Mouse (Mus musculus): ENCODE results near the gene Zfp523. TPM values are rescaled to one million over a fixed set of nuclear protein-coding genes. Genes with fewer than 3 reads are reported as not detected.
"Not testable (repeated sequence)": the region's sequence is repeated elsewhere in the genome, so short reads cannot be mapped to it uniquely, and the experiment has no call there.

The Zfp523 gene
- polyA plus RNA-seq, 1 experiment from 2014 or later: 25.7 TPM

DNA sequence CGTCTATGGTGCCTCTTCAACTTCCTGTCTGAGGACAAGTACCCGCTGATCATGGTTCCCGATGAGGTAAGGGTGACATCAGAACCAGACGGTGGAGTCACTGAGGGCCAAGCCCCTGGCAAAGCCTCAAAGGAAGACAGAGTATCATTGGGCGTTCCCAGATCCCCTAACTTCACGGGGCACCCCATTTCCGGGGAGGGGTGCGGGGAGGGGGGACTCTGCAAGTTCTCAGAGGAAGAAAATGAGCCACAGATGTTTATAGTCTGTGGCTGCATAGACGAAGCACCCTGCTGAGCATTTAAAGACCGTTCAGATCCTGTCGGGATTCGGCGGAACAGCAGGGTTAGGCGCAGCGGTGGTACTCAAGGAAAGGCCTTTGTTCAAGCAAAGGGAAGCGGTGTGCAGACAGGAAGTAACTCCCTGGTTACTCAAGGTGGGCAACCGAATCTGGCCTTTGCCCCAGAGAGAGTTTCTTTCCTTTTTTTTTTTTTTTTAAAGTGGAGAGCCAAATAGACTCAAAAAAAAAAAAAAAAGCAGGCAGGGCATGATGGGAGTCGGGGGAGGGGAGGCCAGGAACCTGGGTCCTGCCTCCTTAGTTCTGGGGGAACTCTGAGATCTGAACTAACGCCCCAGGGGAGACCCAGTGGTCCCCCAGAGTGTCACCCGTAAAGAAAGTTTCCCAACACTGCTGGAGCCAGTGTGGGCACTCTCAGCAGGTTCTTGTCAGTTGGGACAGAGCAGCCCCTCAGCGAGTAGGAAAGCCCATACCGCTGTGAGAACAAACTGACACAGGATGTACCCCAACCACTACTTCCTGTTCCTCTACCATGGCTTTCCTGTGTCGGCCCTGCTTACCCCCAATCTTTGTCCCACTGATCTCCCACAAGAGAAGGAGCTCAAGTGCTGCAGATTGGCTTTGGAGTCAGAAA lies 41.1 kb downstream of the Zfp523 start:
- no peaks in the 10 kb centered on the region for H3K36me3 ChIP-seq
- no peak for ATAC-seq
- 33% methylated on average over 23 of the region's 23 CpGs for WGBS
- H3K9ac ChIP-seq: no peak overlapping the region
- no peaks in the 10 kb centered on the region for H3K27me3 ChIP-seq (replicated peaks)
- no peak overlapping the region for H3K4me3 ChIP-seq (replicated peaks)
- H3K27ac ChIP-seq: 0 out of 2 replicates have a peak overlapping the region, but pooled peaks have one; percentile 27
- H3K4me2 ChIP-seq (replicated peaks): peak overlapping the region; percentile 42
- no peaks in the 10 kb centered on the region for H3K9me3 ChIP-seq
- peaks cover 10% of the 10 kb centered on the region; the same call in 1 of the 2 replicates for H3K4me1 ChIP-seq (replicated peaks)

- not testable (repeated sequence) for H3K4me3 ChIP-seq (replicated peaks); H3K9me3 ChIP-seq; ATAC-seq; H3K27me3 ChIP-seq (replicated peaks); H3K27ac ChIP-seq; H3K36me3 ChIP-seq; H3K9ac ChIP-seq; H3K4me2 ChIP-seq (replicated peaks)
- peaks cover 22% of the 10 kb centered on the region for H3K4me1 ChIP-seq (replicated peaks)
- WGBS: 93% methylated on average over 10 of the region's 10 CpGs
Observed at GRCm38 (mm10) chr17:28222463-28222862, 45.5 kb downstream of the Zfp523 start.

DNA sequence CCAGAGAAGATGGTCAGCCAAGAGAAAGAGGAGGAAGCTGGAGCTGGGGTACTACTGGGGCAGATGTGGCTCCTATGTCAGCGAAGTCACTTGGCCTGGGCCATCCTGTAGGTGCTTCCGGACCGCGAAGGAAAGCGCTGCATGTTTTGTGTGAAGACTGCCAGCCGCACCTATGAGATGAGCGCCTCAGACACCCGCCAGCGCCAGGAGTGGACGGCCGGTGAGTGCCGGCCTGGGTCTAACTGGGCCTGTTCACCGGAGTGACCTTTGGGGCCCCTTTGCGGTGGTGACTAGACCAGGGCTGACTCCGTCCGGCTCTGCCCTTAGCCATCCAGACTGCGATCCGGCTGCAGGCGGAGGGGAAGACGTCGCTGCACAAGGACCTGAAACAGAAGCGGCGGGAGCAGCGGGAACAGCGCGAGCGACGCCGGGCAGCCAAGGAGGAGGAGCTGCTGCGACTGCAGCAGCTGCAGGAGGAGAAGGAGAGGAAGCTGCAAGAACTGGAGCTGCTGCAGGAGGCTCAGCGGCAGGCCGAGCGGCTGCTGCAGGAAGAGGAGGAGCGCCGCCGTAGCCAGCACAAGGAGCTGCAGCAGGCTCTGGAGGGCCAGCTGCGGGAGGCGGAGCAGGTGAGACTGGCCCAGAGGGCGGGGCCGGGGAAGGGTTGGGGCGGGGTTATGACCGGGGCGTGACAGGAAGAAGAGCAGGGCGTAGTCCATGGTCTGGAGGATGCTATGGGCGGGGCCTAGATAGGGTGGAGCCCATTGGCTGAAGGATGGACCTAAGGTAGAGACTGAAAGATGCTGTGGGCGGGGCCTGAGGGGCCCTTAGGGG lies 46.8 kb downstream of the Zfp523 start:
- peak; percentile 94 for ATAC-seq
- WGBS: under 1% methylated on average over 46 of the region's 46 CpGs

GRCm38 (mm10) chr17:28224615-28225014 lies 47.7 kb downstream of the Zfp523 start:
- no peak overlapping the region for H3K4me3 ChIP-seq (replicated peaks)
- no peak overlapping the region for H3K9ac ChIP-seq
- no peaks in the 10 kb centered on the region for H3K9me3 ChIP-seq
- WGBS: 90% methylated on average over 10 of the region's 10 CpGs
- peaks cover 16% of the 10 kb centered on the region; the same call in 1 of the 2 replicates for H3K4me1 ChIP-seq (replicated peaks)
- no peak overlapping the region for H3K4me2 ChIP-seq (replicated peaks)
- no peaks in the 10 kb centered on the region for H3K27me3 ChIP-seq (replicated peaks)
- 0 out of 2 replicates have a peak overlapping the region, but pooled peaks have one; percentile 66 for H3K27ac ChIP-seq
- no peak for ATAC-seq
- no peaks in the 10 kb centered on the region for H3K36me3 ChIP-seq

More for the DNA sequence above, 46.8 kb downstream of the Zfp523 start:
- peak overlapping the region; percentile 95 for H3K4me2 ChIP-seq (replicated peaks)
- no peaks in the 10 kb centered on the region for H3K9me3 ChIP-seq
- peak overlapping the region; percentile 48 for H3K4me3 ChIP-seq (replicated peaks)
- no peaks in the 10 kb centered on the region for H3K27me3 ChIP-seq (replicated peaks)
- H3K36me3 ChIP-seq: no peaks in the 10 kb centered on the region
- H3K27ac ChIP-seq: peak overlapping the region; percentile 66
- peaks cover 16% of the 10 kb centered on the region; the same call in 1 of the 2 replicates for H3K4me1 ChIP-seq (replicated peaks)
- peak overlapping the region; percentile 65 for H3K9ac ChIP-seq

GRCm38 (mm10) chr17:28226014-28226413 lies 49.1 kb downstream of the Zfp523 start:
- Histone ChIP-seq H3K4me1 (replicated peaks) (peaks cover 16% of the 10 kb centered on the region; the same call in 1 of the 2 replicates), H3K4me2 (replicated peaks) (peak overlapping the region; percentile 74), H3K27me3 (replicated peaks) (no peaks in the 10 kb centered on the region), H3K4me3 (replicated peaks) (peak overlapping the region; percentile 22), H3K27ac (0 out of 2 replicates have a peak overlapping the region, but pooled peaks have one; percentile 10), H3K9me3 (no peaks in the 10 kb centered on the region), H3K9ac (peak overlapping the region; percentile 46; the same call in 1 of the 2 replicates), H3K36me3 (no peaks in the 10 kb centered on the region)
- 2% methylated on average over 21 of the region's 21 CpGs for WGBS
- peak; percentile 61 for ATAC-seq

DNA sequence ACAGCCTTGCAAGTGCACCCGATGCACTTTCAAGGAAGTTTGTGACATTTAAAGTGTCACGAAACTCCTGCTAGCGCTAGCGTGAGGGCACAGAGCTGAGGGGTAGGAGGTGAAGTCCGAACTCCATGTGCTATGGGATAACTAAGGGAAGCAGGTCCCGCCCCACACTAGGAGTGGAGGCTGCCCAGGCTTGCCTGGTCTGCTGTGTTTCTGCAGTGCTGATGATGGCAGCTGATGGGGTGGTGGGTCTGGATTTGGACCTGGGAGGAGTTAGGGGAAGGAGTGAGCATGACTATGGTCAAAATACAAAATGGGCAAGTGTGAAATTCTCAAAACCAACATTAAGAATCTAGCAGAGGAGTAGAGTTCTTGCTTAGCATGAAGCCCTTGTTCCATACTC lies 53.6 kb downstream of the Zfp523 start:
- Histone ChIP-seq H3K9me3 (no peaks in the 10 kb centered on the region), H3K9ac (no peak overlapping the region), H3K27ac (no peak overlapping the region), H3K36me3 (no peaks in the 10 kb centered on the region), H3K4me1 (replicated peaks) (peaks cover 14% of the 10 kb centered on the region; the same call in 1 of the 2 replicates), H3K4me2 (replicated peaks) (no peak overlapping the region), H3K27me3 (replicated peaks) (no peaks in the 10 kb centered on the region), H3K4me3 (replicated peaks) (no peak overlapping the region)
- ATAC-seq: no peak
- whole genome bisulfite sequencing: 72% methylated on average over 6 of the region's 6 CpGs

GRCm38 (mm10) chr17:28231026-28231736 lies 54.3 kb downstream of the Zfp523 start:
- Histone ChIP-seq H3K36me3 (no peaks in the 10 kb centered on the region), H3K9me3 (no peaks in the 10 kb centered on the region), H3K27ac (no peak overlapping the region), H3K4me3 (replicated peaks) (no peak overlapping the region), H3K4me2 (replicated peaks) (no peak overlapping the region), H3K9ac (no peak overlapping the region; the same call in 1 of the 2 replicates), H3K27me3 (replicated peaks) (no peaks in the 10 kb centered on the region), H3K4me1 (replicated peaks) (peaks cover 9% of the 10 kb centered on the region; the same call in 1 of the 2 replicates)
- WGBS: 81% methylated on average over 18 of the region's 18 CpGs
- no peak for ATAC-seq

GRCm38 (mm10) chr17:28232475-28233060 lies 55.6 kb downstream of the Zfp523 start, which contains the start of gene Ppard:
Gene Ppard (plus strand): TSS chr17:28232700.
- H3K9ac ChIP-seq: peak within 1 kb of the TSS; percentile 92
- ATAC-seq: peak; percentile 97

GRCm38 (mm10) chr17:28233091-28233731 lies 56.3 kb downstream of the Zfp523 start:
- H3K9ac ChIP-seq: peak overlapping the region; percentile 92
- peak overlapping the region; percentile 81 for H3K4me2 ChIP-seq (replicated peaks)
- H3K27ac ChIP-seq: peak overlapping the region; percentile 80
- WGBS: 5% methylated on average over 17 of the region's 17 CpGs
- no peaks in the 10 kb centered on the region for H3K9me3 ChIP-seq
- H3K36me3 ChIP-seq: 0 out of 2 replicates have a peak, but pooled peaks cover 3% of the 10 kb centered on the region
- H3K27me3 ChIP-seq (replicated peaks): no peaks in the 10 kb centered on the region
- peaks cover 9% of the 10 kb centered on the region; the same call in 1 of the 2 replicates for H3K4me1 ChIP-seq (replicated peaks)
- no peak for ATAC-seq
- H3K4me3 ChIP-seq (replicated peaks): peak overlapping the region; percentile 92

More at GRCm38 (mm10) chr17:28232475-28233060, 55.6 kb downstream of the Zfp523 start, which contains the start of gene Ppard:
- H3K36me3 ChIP-seq: 0 out of 2 replicates have a peak, but pooled peaks cover 2% of the 10 kb centered on the region
- peak within 1 kb of the TSS; percentile 80 for H3K27ac ChIP-seq
- peak within 1 kb of the TSS; percentile 92 for H3K4me3 ChIP-seq (replicated peaks)
- no peaks in the 10 kb centered on the region for H3K9me3 ChIP-seq
- H3K4me1 ChIP-seq (replicated peaks): peaks cover 9% of the 10 kb centered on the region; the same call in 1 of the 2 replicates
- H3K27me3 ChIP-seq (replicated peaks): no peaks in the 10 kb centered on the region
- H3K4me2 ChIP-seq (replicated peaks): peak within 1 kb of the TSS; percentile 81
- under 1% methylated on average over 57 of the region's 57 CpGs for WGBS

DNA sequence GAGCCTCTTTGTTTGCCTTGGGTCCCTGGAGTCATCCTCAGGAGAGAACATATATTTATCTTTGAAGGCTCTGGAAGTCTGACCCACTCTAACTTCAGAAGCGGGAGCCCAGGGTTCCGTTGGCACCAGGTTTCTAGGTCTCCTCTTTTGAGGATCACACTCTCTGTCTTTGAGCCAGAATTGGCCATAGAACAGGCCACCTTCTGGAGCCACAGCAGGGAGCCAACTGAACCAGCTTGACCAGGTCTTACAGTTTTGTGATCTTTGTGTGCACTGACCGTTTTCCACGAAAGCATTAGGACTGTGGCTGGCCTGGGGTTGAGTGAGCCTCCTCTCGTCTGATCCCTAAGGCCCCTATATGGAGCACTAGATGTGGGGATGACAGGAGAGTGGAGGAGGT lies 57.7 kb downstream of the Zfp523 start:
- Histone ChIP-seq H3K9ac (0 out of 2 replicates have a peak overlapping the region, but pooled peaks have one; percentile 5), H3K9me3 (no peaks in the 10 kb centered on the region), H3K27ac (no peak overlapping the region), H3K27me3 (replicated peaks) (no peaks in the 10 kb centered on the region), H3K4me2 (replicated peaks) (no peak overlapping the region), H3K4me3 (replicated peaks) (no peak overlapping the region), H3K36me3 (0 out of 2 replicates have a peak, but pooled peaks cover 3% of the 10 kb centered on the region), H3K4me1 (replicated peaks) (peaks cover 9% of the 10 kb centered on the region; the same call in 1 of the 2 replicates)
- 86% methylated on average over 5 of the region's 5 CpGs for WGBS
- no peak for ATAC-seq

All from intestine, embryonic 15.5 days (tissue).